Mouse (Mus musculus) T-helper 17 cell (primary cell): ENCODE measurements around the gene Ripply2.
"Not testable (repeated sequence)": the region's sequence is repeated elsewhere in the genome, so short reads cannot be mapped to it uniquely, and the experiment has no call there.

Source experiments
- in situ Hi-C, 2 experiments: fragments of 300-600 bp; cut with MboI, MseI; formaldehyde crosslinking; loops; 1 replicate in 1 of 2; 2 replicates in 1 of 2; pipeline ENCODE4 v1.15.1; 2025; ENCODE audit warnings: high pct_unique_total_duplicates in 2 of 2

Gene Ripply2

GRCm38 (mm10) chr9:87015288-87015937 lies at the start of gene Ripply2:
TSS of gene Ripply2 (plus strand) at chr9:87015537.
- in situ Hi-C loops: loop anchor here in 1 of 2 experiments (25.0 kb wide), 2 partner anchors 428 to 653 kb away; no protein-coding TSS in a partner anchor

- in situ Hi-C loops: not testable (repeated sequence)
Observed at GRCm38 (mm10) chr9:86972471-86972870, 42.9 kb upstream of the Ripply2 start.

GRCm38 (mm10) chr9:86973562-86973961 lies 41.8 kb upstream of the Ripply2 start:
- in situ Hi-C loops: no loop called here

GRCm38 (mm10) chr9:86976896-86977295 lies 38.4 kb upstream of the Ripply2 start:
- in situ Hi-C loops: no loop called here

- in situ Hi-C loops: no loop called here
Observed at GRCm38 (mm10) chr9:86978257-86978907, 37.0 kb upstream of the Ripply2 start.

- in situ Hi-C loops: no loop called here
Observed at GRCm38 (mm10) chr9:86980048-86980447, 35.3 kb upstream of the Ripply2 start.

- in situ Hi-C loops: no loop called here
Observed at GRCm38 (mm10) chr9:86980942-86981341, 34.4 kb upstream of the Ripply2 start.

GRCm38 (mm10) chr9:86981551-86981950 lies 33.8 kb upstream of the Ripply2 start:
- in situ Hi-C loops: no loop called here

GRCm38 (mm10) chr9:86984583-86984982 lies 30.8 kb upstream of the Ripply2 start:
- in situ Hi-C loops: no loop called here

GRCm38 (mm10) chr9:86985105-86985504 lies 30.2 kb upstream of the Ripply2 start:
- in situ Hi-C loops: no loop called here

GRCm38 (mm10) chr9:86986703-86987296 lies 28.5 kb upstream of the Ripply2 start:
- in situ Hi-C loops: no loop called here

- in situ Hi-C loops: no loop called here
Observed at GRCm38 (mm10) chr9:86989822-86990221, 25.5 kb upstream of the Ripply2 start.

GRCm38 (mm10) chr9:86991758-86992157 lies 23.6 kb upstream of the Ripply2 start:
- in situ Hi-C loops: no loop called here

- in situ Hi-C loops: no loop called here
Observed at GRCm38 (mm10) chr9:86997046-86997691, 18.2 kb upstream of the Ripply2 start.

GRCm38 (mm10) chr9:86999956-87000582 lies 15.3 kb upstream of the Ripply2 start:
- in situ Hi-C loops: loop anchor here in 1 of 2 experiments (25.0 kb wide), 2 partner anchors 413 to 638 kb away; no protein-coding TSS in a partner anchor

- in situ Hi-C loops: loop anchor here in 1 of 2 experiments (25.0 kb wide), 2 partner anchors 418 to 643 kb away; no protein-coding TSS in a partner anchor
Observed at GRCm38 (mm10) chr9:87004701-87005434, 10.5 kb upstream of the Ripply2 start.

- in situ Hi-C loops: loop anchor here in 1 of 2 experiments (25.0 kb wide), 2 partner anchors 418 to 643 kb away; no protein-coding TSS in a partner anchor
Observed at GRCm38 (mm10) chr9:87005435-87005779, 9.9 kb upstream of the Ripply2 start.

GRCm38 (mm10) chr9:87008507-87008906 lies 6.8 kb upstream of the Ripply2 start:
- in situ Hi-C loops: loop anchor here in 1 of 2 experiments (25.0 kb wide), 2 partner anchors 421 to 646 kb away; no protein-coding TSS in a partner anchor

- in situ Hi-C loops: loop anchor here in 1 of 2 experiments (25.0 kb wide), 2 partner anchors 422 to 647 kb away; no protein-coding TSS in a partner anchor
Observed at GRCm38 (mm10) chr9:87008919-87009318, 6.4 kb upstream of the Ripply2 start.

- in situ Hi-C loops: loop anchor here in 1 of 2 experiments (25.0 kb wide), 2 partner anchors 429 to 654 kb away; no protein-coding TSS in a partner anchor
Observed at GRCm38 (mm10) chr9:87015938-87016294, 579 bp downstream of the Ripply2 start.
